Mouse (Mus musculus) intestine, postnatal 0 days (tissue): Measurements from ENCODE around the gene Olfr71. TPM values are rescaled to one million over a fixed set of nuclear protein-coding genes. Genes with fewer than 3 reads are reported as not detected.

Source experiments
- ATAC-seq: fragments of 200-750 bp; cut with Nextera tagmentation; 2 replicates; pipeline ENCODE4 v1.8.0; 2017; ENCODE audit warnings: mild to moderate bottlenecking, moderate TSS enrichment, moderate library complexity
- H3K27ac ChIP-seq: fragments of 300-500 bp; sonication (generic); 2 replicates; pipeline ENCODE4 v1.5.1; 2014; ENCODE audit warnings: mild to moderate bottlenecking, low read depth, low read length, moderate library complexity
- H3K27me3 ChIP-seq: fragments of 300-500 bp; sonication (generic); replicated peaks from 2 replicates; pipeline ENCODE4 v1.6.1; 2014; ENCODE audit warnings: low read length, mixed read lengths; ENCODE audit not compliant: control insufficient read depth, insufficient read depth
- H3K36me3 ChIP-seq: fragments of 300-500 bp; sonication (generic); 2 replicates; pipeline ENCODE4 v1.6.1; 2014; ENCODE audit warnings: mild to moderate bottlenecking, moderate library complexity; ENCODE audit not compliant: control insufficient read depth, insufficient read depth
- H3K4me1 ChIP-seq: fragments of 300-500 bp; sonication (generic); replicated peaks from 2 replicates; pipeline ENCODE4 v1.6.1; 2014; ENCODE audit warnings: antibody characterized with exemption, low read length, mixed read lengths; ENCODE audit not compliant: control insufficient read depth, insufficient read depth
- H3K4me2 ChIP-seq: fragments of 300-500 bp; sonication (generic); replicated peaks from 2 replicates; pipeline ENCODE4 v1.6.1; 2014; ENCODE audit warnings: low read depth, mild to moderate bottlenecking, moderate library complexity
- H3K4me3 ChIP-seq: fragments of 300-500 bp; sonication (generic); 2 replicates; pipeline ENCODE4 v1.5.1; 2014; ENCODE audit warnings: low read depth, low read length
- H3K9ac ChIP-seq: fragments of 300-500 bp; sonication (generic); 2 replicates; pipeline ENCODE4 v1.6.1; 2014; ENCODE audit warnings: mild to moderate bottlenecking, low read depth, low read length
- H3K9me3 ChIP-seq: fragments of 300-500 bp; sonication (generic); 2 replicates; pipeline ENCODE4 v1.6.1; 2016; ENCODE audit warnings: mixed run types; ENCODE audit not compliant: control insufficient read depth
- CTCF ChIP-seq: sonication (generic); IDR thresholded peaks from 2 replicates; pipeline ENCODE4 v1.5.1; 2016; ENCODE audit warnings: low read depth, mild to moderate bottlenecking, control low read depth, antibody characterized with exemption, moderate library complexity
- WGBS: fragments of 180-500 bp; shearing (Covaris S2); extraction: QIAGEN DNeasy Blood & Tissue Kit; methylation state at CpG from one replicate; pipeline ENCODE4 v1.1.7; 2014; 5-methylcytosine and 5-hydroxymethylcytosine counted together
- polyA plus RNA-seq: library from polyadenylated mRNA; unstranded; fragments of >200 nt; fragmentation: Nextera tagmentation; extraction: Ambion mirVana; gene quantifications from 2 replicates; pipeline ENCODE4 v1.2.1, GENCODE M21; 2015

Olfr71 gene
- polyA plus RNA-seq, 1 experiment from 2014 or later: not detected

GRCm38 (mm10) chr4:43729126-43729525 is 19.1 kb upstream of the Olfr71 start:
- Histone ChIP-seq H3K4me2 (no peak overlapping the region), H3K9me3 (no peaks in the 10 kb centered on the region), H3K36me3 (no peaks in the 10 kb centered on the region), H3K4me1 (peaks cover 9% of the 10 kb centered on the region; the same call in 1 of the 2 replicates), H3K27me3 (no peaks in the 10 kb centered on the region), H3K4me3 (no peak overlapping the region), H3K9ac (no peak overlapping the region), H3K27ac (peak overlapping the region; percentile 75)
- ATAC-seq: no peak
- WGBS: 55% methylated on average over 3 of the region's 3 CpGs
- no peak for TF ChIP-seq CTCF

DNA sequence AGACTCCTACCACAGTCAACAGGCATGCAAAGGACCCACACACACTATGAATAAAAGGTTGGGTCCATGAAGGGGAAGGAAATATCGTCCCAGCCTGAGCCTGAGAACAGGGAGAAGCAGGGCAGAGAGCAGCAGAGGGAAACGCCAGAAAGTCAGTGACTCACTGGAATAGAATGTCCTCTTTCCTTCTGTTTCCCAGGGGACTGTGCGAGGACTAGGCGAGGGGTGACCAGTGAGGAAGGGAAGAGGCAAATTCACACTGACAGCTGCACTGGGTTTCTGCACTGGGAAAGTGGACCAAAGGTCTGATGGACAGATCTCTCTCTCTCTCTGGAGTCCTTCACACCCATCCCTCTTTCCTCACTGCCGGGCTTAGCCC is 18.5 kb upstream of the Olfr71 start:
- Histone ChIP-seq H3K4me2 (no peak overlapping the region), H3K27ac (peak overlapping the region; percentile 75), H3K4me3 (no peak overlapping the region), H3K9ac (no peak overlapping the region), H3K4me1 (peaks cover 9% of the 10 kb centered on the region; the same call in 1 of the 2 replicates), H3K27me3 (no peaks in the 10 kb centered on the region), H3K9me3 (no peaks in the 10 kb centered on the region), H3K36me3 (no peaks in the 10 kb centered on the region)
- ATAC-seq: peak; percentile 59; the same call in 1 of the 2 replicates
- TF ChIP-seq CTCF: no peak
- WGBS: 13% methylated on average over 5 of the region's 5 CpGs

DNA sequence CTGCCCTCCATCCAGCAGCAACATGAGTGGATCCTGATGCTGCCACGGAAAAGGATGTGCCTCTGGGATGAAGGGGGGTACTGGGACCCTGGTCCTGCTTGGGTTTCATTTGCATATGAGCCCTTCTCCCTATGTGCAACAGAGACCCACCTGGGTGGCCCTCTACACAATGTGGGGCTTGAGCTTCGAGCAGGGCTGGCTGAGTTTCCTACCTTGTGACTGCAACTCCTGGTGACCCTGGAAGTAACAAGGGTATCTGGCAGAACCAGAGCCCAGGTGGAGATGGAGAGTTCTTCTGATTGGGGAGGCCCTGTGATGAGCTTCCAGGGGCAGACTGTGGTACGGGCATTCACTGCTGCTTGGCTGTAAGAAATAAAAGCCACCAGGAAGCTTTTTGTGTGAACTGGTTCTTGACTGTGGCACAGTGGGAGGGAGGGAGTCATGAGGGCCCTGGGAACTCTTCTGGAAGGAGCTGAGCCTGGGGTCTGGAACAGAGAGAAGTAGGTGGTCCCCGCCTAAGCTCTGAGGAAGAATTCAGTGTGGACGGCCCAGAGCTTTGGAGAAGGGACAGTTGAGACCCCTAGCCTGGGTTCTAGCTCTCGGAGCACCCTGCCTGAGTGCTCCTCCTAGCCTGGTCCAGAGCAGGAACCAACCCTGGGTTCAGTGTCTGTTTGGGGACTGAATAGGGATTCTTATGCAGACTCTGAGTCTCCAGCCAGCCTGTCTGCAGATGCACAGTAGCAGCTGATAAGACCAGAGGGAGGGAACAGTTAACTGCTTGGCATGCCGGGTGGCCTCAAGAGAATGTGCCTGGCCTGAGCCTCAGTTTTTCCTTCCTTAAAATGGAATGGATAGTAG is 17.9 kb upstream of the Olfr71 start:
- peak; percentile 6; the same call in 1 of the 2 replicates for ATAC-seq
- no peak for TF ChIP-seq CTCF
- H3K4me2 ChIP-seq: no peak overlapping the region

GRCm38 (mm10) chr4:43726995-43727394 is 16.9 kb upstream of the Olfr71 start, which contains the start of gene Hrct1:
Gene Hrct1, plus strand, starts transcription at chr4:43727188.
- peak within 1 kb of the TSS; percentile 2; the same call in 1 of the 2 replicates for H3K9ac ChIP-seq
- TF ChIP-seq CTCF: no peak

More for the DNA sequence above, 17.9 kb upstream of the Olfr71 start:
- Histone ChIP-seq H3K9me3 (no peaks in the 10 kb centered on the region), H3K4me1 (peaks cover 9% of the 10 kb centered on the region; the same call in 1 of the 2 replicates), H3K9ac (no peak overlapping the region), H3K27me3 (no peaks in the 10 kb centered on the region), H3K36me3 (no peaks in the 10 kb centered on the region), H3K4me3 (no peak overlapping the region), H3K27ac (peak overlapping the region; percentile 75)
- WGBS: 65% methylated on average over 7 of the region's 7 CpGs

DNA sequence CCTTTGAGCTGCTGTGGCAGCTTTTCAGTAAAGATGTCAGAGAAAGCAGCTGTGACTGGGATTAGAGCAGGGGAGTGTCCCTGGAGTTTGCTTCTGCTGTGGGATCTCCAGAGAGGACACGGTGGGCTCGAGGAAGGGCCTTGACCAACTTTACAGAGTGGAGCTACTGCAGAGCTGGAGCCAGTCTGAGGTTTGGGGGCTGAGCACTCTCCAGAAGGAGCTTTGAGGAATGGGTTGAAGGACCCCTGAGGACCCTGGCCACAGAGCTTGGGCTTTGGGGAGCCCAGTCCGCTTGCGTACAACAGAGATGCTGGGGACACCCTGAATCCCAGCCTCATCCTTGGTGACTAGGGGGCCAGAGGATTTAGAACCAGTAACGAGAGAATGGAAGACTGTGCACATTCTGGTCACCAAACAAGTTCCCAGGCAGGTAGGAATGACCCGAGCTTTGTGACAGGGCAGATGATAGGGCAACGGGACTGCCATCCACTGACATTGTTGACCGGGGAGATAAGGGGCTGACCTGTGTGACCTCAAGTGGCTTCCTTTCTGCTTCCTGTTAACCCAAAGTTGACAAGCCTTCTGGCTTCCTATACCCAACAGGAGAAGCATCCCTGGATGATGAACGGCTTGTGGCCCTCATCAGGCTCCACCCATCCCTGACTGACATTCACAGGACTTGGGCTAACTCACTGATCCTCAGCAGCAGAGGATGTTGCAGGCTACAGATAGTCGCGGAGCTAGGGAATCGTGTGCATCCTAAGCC is 16.4 kb upstream of the Olfr71 start:
- Histone ChIP-seq H3K27me3 (no peaks in the 10 kb centered on the region), H3K36me3 (no peaks in the 10 kb centered on the region), H3K4me3 (no peak overlapping the region), H3K4me1 (peaks cover 9% of the 10 kb centered on the region; the same call in 1 of the 2 replicates), H3K4me2 (no peak overlapping the region), H3K9me3 (no peaks in the 10 kb centered on the region), H3K27ac (no peak overlapping the region), H3K9ac (peak overlapping the region; percentile 2; the same call in 1 of the 2 replicates)
- 49% methylated on average over 12 of the region's 12 CpGs for WGBS
- ATAC-seq: no peak
- TF ChIP-seq CTCF: no peak

More at GRCm38 (mm10) chr4:43726995-43727394, 16.9 kb upstream of the Olfr71 start, which contains the start of gene Hrct1:
- Histone ChIP-seq H3K36me3 (no peaks in the 10 kb centered on the region), H3K4me2 (no peak within 1 kb of the TSS), H3K27ac (peak within 1 kb of the TSS; percentile 75), H3K27me3 (no peaks in the 10 kb centered on the region), H3K4me1 (peaks cover 9% of the 10 kb centered on the region; the same call in 1 of the 2 replicates), H3K9me3 (no peaks in the 10 kb centered on the region), H3K4me3 (no peak within 1 kb of the TSS)
- no peak for ATAC-seq
- 26% methylated on average over 3 of the region's 3 CpGs for WGBS

DNA sequence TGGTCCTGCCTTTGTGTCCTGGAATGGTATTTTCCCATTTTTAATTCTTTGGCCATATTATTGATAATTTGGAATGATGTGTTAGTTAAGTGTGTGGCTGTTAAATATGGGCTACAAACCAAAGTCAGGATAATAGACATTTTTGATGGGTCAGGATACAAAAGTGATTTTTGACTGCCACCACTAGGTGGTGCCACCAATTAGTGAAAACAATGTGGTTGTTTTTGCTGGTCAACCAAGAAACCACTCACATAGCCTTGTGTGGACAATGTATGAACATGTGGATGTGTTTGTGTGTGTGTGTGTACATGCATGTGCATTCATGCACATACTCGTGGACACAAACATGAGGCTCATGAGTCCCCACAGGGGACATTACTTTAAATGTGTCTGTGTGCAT is 14.7 kb upstream of the Olfr71 start:
- Histone ChIP-seq H3K4me2 (no peak overlapping the region), H3K27ac (no peak overlapping the region), H3K9ac (no peak overlapping the region), H3K9me3 (no peaks in the 10 kb centered on the region), H3K4me1 (peaks cover 9% of the 10 kb centered on the region; the same call in 1 of the 2 replicates), H3K36me3 (no peaks in the 10 kb centered on the region), H3K27me3 (no peaks in the 10 kb centered on the region), H3K4me3 (no peak overlapping the region)
- peak; percentile 88 for TF ChIP-seq CTCF
- no peak for ATAC-seq
- 23% methylated on average over 1 of the region's 1 CpGs for WGBS
